Mouse (Mus musculus): ENCODE measurements around the gene Ablim1.

The Ablim1 gene

DNA sequence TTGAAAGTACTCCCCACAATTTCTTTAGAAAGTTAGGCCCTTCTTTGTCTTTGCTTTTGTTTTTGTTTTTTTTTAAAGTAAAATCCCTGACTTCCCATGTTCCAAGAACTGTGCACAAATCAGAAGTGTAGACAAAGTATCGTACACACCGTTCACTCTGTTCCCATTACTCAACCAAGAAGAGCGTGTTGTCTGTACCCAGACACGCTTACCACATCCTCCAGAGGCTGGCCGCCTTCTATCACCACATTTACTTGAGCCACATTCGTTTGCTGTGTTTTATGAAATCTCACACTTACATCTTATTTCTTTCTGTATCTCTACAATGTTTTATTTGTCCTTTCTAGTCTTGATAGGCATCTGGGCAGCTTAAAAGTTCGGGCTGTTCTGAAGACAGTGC is 219.4 kb downstream of the Ablim1 start:
- no peak for DNase-seq

- no peak for DNase-seq
These were observed 221.1 kb downstream of the Ablim1 start for GRCm38 (mm10) chr19:57093698-57094004.

GRCm38 (mm10) chr19:57092958-57093697 is 221.6 kb downstream of the Ablim1 start:
- DNase-seq: no peak

- DNase-seq: no peak
These were observed 223.4 kb downstream of the Ablim1 start for GRCm38 (mm10) chr19:57091278-57091677.

- DNase-seq: no peak
These were observed 225.8 kb downstream of the Ablim1 start for GRCm38 (mm10) chr19:57088804-57089369.

- no peak for DNase-seq
These were observed 230.1 kb downstream of the Ablim1 start for GRCm38 (mm10) chr19:57084520-57085166.

GRCm38 (mm10) chr19:57083887-57084286 is 230.8 kb downstream of the Ablim1 start:
- no peak for DNase-seq

GRCm38 (mm10) chr19:57083183-57083555 is 231.6 kb downstream of the Ablim1 start:
- no peak for DNase-seq

GRCm38 (mm10) chr19:57082454-57083182 is 232.1 kb downstream of the Ablim1 start:
- no peak for DNase-seq

DNA sequence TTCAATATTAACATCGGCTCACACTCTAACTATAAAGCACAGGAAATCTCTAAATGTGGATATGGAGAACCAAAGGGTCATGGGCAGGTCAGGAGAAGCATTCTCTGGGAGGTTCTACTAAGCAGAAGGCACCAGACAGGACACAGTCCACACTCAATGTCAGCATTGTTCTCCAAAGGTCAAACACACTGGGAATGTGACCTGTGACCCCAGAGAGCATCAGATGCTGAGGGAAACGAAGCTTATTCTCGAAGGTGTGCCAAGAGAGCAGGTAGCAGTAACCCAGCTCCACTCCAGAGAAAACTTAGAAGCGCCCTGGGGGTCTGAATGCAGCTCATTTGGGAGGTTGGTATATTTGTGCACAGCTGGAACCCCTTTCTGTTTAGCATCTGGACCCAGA is 233.2 kb downstream of the Ablim1 start:
- no peak for DNase-seq

- no peak for DNase-seq
These were observed 235.1 kb downstream of the Ablim1 start for GRCm38 (mm10) chr19:57079606-57079981.

DNA sequence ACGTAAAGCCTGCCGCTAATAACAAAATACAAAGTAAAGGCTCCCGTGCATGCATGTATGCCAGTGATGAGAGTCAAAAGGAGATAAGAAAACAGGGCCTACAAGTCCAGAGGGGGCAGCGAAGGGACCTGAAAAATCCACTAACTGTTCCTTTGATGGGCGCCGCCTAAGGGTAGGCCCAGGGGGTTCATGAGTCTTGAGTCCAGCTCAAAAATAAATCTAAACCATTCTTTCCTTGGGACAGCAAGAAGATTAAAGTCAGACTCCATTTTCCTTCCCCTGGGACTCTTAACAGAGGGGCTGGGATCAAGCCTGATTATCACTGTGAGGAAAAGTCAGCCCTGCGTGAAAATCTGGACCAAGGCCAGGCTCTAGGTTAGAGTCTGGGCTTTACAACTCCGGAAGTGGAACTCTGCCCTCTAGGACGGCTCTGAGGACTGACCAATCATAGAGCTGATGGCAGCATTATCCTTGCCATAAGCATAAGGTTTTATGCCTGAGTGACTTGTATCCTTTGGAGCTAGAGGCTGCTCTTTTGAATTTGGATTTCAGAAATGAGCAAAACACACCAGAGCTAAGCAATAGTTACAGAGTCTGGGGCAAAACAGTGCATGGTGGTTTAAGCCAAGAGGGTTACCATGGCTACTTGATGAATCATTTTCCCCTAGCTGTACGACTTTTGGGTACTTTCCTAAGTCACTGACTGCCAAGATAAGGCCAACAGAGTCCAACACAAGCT is 235.7 kb downstream of the Ablim1 start:
- DNase-seq: no peak

DNA sequence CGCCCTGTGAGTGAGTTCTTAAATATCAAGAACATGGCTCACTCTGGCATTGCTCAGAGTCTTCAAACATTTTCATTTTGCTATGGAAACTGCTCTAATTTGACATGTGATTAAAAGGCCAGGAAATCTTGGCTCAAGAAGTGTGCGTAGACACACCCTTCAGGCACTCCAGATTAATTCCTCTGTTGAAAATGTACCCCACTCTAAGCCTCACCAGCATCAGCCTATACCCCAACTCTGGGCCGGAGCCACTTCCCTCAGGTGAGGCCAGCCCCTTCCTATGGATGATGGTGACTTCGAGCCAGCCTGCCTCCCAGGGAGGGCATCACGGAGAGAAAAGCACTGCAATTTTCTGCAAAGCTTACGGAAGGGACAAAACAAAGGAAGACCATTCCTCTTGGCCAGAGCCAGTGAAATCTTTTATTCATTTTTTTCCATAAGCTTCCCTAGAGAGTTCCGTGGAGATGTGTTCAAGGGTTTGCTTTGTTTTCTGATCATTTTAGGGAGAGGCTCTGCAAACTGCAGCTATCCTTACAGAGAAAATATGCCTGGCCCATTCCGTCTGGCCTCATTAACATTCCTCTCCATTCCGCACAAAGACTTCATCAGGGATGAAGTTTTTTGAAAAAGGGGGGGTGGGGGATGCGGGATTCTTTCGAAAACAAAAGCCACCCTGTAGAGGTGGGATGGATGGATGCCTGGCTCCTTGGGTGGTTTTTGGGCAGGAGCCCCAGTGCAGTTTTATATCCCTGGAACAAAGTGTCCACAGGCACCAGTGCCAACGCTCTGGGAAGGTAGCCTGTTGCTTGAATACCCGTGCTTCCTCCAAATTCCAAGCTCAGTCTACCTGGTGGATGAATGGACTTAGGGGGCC is 236.7 kb downstream of the Ablim1 start:
- no peak for DNase-seq

GRCm38 (mm10) chr19:57073450-57073849 is 241.3 kb downstream of the Ablim1 start:
- DNase-seq: no peak

- no peak for DNase-seq
These were observed 242.0 kb downstream of the Ablim1 start for GRCm38 (mm10) chr19:57072756-57073155.

- DNase-seq: no peak
These were observed 247.6 kb downstream of the Ablim1 start for GRCm38 (mm10) chr19:57067108-57067613.

DNA sequence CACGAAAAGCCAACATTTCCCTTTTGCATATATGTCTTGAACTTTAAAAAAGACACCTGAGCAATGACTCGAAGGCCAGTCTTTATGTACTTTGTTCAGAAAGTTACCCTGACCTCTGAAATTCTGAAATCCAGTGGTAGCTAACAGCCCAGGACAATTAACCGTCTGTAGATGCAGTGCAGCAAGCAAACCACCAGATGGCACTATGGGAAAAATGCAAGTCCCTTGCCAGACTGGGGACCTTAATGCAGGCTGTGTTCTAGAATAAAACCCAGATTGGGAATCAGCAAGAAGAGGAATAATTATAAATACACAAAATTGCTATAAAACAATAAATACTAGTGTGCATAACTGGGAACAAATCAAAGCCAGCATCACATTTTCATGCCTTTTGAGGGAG is 248.4 kb downstream of the Ablim1 start:
- DNase-seq: peak; percentile 51

DNA sequence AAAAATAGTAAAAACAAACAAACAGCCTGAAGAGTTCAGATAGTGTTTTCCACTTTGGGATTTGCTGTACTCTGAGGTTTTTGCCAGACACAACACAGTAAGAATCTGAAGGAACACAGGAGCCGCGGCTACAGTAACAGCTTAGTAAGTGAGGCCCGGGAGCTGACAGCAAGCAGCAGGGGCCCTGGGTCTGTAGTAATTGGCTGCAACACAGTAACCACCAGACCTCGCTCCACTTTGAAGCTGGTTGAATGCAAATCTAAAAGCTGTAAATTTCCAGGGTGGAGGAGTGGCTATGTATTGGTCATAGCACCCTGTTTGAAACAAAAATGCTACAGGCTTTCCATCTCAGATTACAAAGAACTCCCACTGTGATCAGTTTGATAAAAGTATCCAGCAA is 252.0 kb downstream of the Ablim1 start:
- no peak for DNase-seq

DNA sequence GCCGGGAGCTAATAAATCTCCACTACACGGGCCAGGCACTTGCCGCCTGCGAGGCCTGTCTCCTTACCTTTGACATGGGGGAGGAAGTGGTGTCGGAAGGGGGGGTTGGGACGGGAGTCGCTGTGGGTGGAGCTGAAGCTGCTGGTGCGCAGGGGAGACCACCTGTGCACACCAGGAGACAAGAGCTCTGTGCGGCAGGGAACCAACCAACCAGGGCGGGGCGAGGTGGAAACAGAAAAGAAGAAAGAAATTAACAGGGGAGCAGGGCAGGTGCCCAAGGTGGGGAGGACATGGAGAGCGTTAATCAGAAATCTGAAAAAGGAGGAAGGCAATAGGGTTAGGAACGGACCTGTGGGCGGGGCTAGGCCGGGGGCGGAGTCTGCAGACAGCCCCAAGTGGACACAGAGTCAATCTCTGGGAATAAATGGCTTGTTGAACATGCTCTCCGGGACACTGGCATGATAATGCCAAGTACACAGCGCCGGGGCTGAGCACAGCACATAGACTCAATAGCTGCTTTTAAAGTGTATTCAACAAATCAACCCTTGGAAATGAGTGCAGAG is 255.6 kb downstream of the Ablim1 start:
- DNase-seq: no peak

- DNase-seq: no peak
These were observed 257.2 kb downstream of the Ablim1 start for GRCm38 (mm10) chr19:57057568-57057967.
